Mouse (Mus musculus) C2C12 (cell line): Measurements from ENCODE around the gene Nrp1.

Experiments
- CTCF ChIP-seq: IDR thresholded peaks from one replicate; pipeline ENCODE4 v1.5.1; 2011; ENCODE audit not compliant: control insufficient read depth, insufficient read depth, insufficient read length
- USF1 ChIP-seq: IDR thresholded peaks from one replicate; pipeline ENCODE4 v1.6.1; 2011; ENCODE audit warnings: low read depth, mild to moderate bottlenecking, control low read depth, moderate library complexity

DNA sequence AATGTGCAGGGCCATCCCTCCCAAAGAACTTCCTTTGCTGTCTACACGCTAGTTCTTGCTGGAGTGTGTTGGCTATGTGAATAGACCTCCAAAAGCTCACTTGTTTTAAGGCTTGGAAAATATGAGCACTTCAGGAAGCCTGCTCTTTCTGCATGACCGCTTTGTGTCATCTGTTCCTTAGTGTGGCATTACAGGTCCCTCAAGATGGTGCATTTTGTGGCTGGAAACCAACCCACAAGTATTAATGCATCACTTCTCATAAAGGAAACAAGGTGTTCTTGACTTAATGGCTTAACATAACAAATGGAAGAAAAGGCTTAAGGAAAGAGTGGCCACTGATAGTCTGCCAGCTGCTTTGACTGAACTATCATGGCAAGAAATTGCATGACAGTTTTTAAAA is 5.6 kb upstream of the Nrp1 start:
- TF ChIP-seq CTCF (no peak), USF1 (no peak)
